Mouse (Mus musculus) heart, embryonic 11.5 days (tissue): ENCODE measurements at regions not wholly inside any gene's neighbourhood (a gene's known extent, or its start where the extent isn't known, plus 50 kb on each side); places are given as distances from the start of the nearest gene placed in this dataset.

Experiments used
- ATAC-seq: fragments of 200-750 bp; cut with Nextera tagmentation; replicated peaks from 2 replicates; pipeline ENCODE4 v1.8.0; 2017; ENCODE audit warnings: moderate library complexity; ENCODE audit not compliant: insufficient number of reproducible peaks, low FRiP score, low TSS enrichment
- H3K27ac ChIP-seq: fragments of 300-500 bp; sonication (generic); 2 replicates; pipeline ENCODE4 v1.5.1; 2014; ENCODE audit warnings: mild to moderate bottlenecking, low read depth, low read length
- H3K27me3 ChIP-seq: fragments of 300-500 bp; sonication (generic); 2 replicates; pipeline ENCODE4 v1.6.1; 2014; ENCODE audit warnings: mild to moderate bottlenecking, low read length, mixed read lengths; ENCODE audit not compliant: control insufficient read depth, insufficient read depth
- H3K36me3 ChIP-seq: fragments of 300-500 bp; sonication (generic); 2 replicates; pipeline ENCODE4 v1.6.1; 2014; ENCODE audit warnings: mild to moderate bottlenecking, low read length, moderate library complexity, mixed read lengths; ENCODE audit not compliant: control insufficient read depth, insufficient read depth
- H3K4me1 ChIP-seq: fragments of 300-500 bp; sonication (generic); 2 replicates; pipeline ENCODE4 v1.6.1; 2014; ENCODE audit warnings: low read length; ENCODE audit not compliant: control insufficient read depth, insufficient read depth
- H3K4me2 ChIP-seq: fragments of 300-500 bp; sonication (generic); 2 replicates; pipeline ENCODE4 v1.6.1; 2014; ENCODE audit warnings: mild to moderate bottlenecking, moderate library complexity
- H3K4me3 ChIP-seq: fragments of 300-500 bp; sonication (generic); 2 replicates; pipeline ENCODE4 v1.5.1; 2014; ENCODE audit warnings: low read depth, low read length
- H3K9ac ChIP-seq: fragments of 300-500 bp; sonication (generic); 2 replicates; pipeline ENCODE4 v1.6.1; 2014; ENCODE audit warnings: mild to moderate bottlenecking, low read depth, low read length, moderate library complexity
- H3K9me3 ChIP-seq: fragments of 300-500 bp; sonication (generic); replicated peaks from 2 replicates; pipeline ENCODE4 v1.6.1; 2016; ENCODE audit warnings: low read length; ENCODE audit not compliant: control insufficient read depth
- WGBS: fragments of 180-500 bp; shearing (Covaris S2); extraction: QIAGEN DNeasy Blood & Tissue Kit; methylation state at CpG from one replicate; pipeline ENCODE4 v1.1.7; 2014; ENCODE audit not compliant: insufficient replicate concordance; 5-methylcytosine and 5-hydroxymethylcytosine counted together

DNA sequence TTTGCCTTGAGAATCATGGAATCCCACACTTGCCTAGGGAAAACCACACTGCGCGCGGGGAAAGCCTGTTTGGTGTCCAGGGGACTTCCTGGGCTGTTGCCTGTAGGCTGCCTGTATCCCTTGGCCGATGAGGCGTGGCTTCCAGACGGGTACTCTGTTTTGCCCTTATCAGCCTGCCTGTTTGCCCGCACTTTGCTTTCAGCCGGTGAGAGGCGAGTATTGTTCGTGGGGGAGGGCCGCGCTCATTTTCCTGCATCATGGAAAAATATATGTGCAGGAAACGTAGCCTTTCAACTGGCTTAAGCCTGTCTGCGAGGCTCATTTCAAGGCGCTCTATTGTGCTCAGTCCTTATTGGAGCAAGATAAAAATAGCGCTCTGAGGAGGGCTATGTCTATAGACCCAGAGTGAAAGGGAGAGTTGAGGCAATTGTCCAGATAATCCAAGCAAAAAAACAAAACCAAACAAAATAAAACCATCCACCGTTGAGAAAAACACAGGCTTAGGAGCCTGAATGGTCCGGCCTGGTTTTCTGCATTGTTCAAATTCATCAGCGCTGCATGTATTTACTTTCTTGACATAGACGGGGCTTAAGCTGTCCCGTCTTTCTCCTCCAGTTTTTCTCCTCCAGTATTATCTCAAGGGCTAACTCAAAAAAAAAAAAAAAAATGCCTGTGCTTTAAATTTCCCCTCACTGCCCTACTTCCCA is 67.9 kb downstream of the Klf5 start:
- Histone ChIP-seq H3K4me3 (peak overlapping the region; percentile 14; the same call in 1 of the 2 replicates), H3K4me2 (peak overlapping the region; percentile 53), H3K9ac (peak overlapping the region; percentile 16; the same call in 1 of the 2 replicates), H3K27me3 (no peaks in the 10 kb centered on the region), H3K36me3 (no peaks in the 10 kb centered on the region), H3K9me3 (no peaks in the 10 kb centered on the region), H3K27ac (peak overlapping the region; percentile 50; the same call in 1 of the 2 replicates), H3K4me1 (peaks cover 8% of the 10 kb centered on the region; the same call in 1 of the 2 replicates)
- peak; percentile 67; the same call in 1 of the 2 replicates for ATAC-seq
- WGBS: 49% methylated on average over 21 of the region's 21 CpGs

DNA sequence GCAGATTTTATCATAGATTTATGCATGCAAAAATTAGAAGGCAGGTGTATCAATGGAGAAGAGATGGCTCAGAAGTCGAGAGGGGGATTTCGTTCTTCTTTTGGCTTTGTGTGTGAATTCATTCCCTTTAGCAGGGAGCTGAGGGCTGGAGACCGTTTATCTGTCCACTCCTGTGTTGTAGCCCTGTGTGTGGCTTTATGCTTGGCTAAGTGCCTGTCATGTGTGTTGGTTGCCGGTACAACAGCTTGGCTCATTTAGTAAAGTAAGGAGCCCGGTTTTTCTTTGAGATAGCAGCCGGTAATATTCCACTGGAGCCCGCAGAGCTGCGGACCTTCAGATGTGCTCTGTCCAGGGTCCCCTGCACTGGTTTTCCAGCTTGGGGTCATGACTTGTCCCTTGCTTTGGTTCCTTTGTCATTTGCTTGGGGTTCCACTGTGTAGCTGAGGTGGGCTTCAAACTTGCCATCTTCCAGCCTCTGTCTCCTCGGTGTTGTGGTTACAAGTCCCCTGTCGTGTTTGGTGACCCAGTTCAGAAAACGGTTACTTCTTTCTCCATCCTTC is 68.6 kb downstream of the Klf5 start:
- Histone ChIP-seq H3K27me3 (no peaks in the 10 kb centered on the region), H3K9me3 (no peaks in the 10 kb centered on the region), H3K27ac (no peak overlapping the region), H3K36me3 (no peaks in the 10 kb centered on the region), H3K9ac (no peak overlapping the region), H3K4me1 (peaks cover 8% of the 10 kb centered on the region; the same call in 1 of the 2 replicates), H3K4me2 (no peak overlapping the region), H3K4me3 (no peak overlapping the region)
- WGBS: 56% methylated on average over 11 of the region's 11 CpGs
- ATAC-seq: no peak

DNA sequence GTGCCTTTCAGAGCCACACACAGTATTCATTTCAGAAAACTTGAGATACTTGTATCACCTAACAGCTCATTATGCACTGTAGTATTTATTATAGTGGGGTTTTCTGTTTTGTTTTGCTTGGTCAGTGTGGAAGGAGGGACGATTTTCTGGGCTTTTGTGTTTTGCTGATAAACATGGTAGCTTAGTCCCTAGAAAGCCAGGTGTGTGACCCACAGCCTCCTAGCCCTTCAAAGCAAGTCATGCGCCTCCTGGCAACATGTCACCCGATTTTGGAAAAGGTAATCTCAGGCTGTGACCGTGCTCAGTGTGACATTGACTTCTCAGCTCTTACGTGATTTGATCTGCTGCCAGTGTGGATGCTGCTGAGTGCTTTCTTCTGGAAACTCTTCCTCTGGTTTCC is 70.9 kb downstream of the Klf5 start:
- no peaks in the 10 kb centered on the region for H3K9me3 ChIP-seq
- WGBS: 79% methylated on average over 5 of the region's 5 CpGs
- ATAC-seq: no peak
- H3K27me3 ChIP-seq: no peaks in the 10 kb centered on the region
- H3K36me3 ChIP-seq: no peaks in the 10 kb centered on the region
- no peak overlapping the region for H3K4me2 ChIP-seq
- H3K4me1 ChIP-seq: peaks cover 8% of the 10 kb centered on the region; the same call in 1 of the 2 replicates
- H3K9ac ChIP-seq: no peak overlapping the region
- H3K27ac ChIP-seq: no peak overlapping the region
- H3K4me3 ChIP-seq: no peak overlapping the region

DNA sequence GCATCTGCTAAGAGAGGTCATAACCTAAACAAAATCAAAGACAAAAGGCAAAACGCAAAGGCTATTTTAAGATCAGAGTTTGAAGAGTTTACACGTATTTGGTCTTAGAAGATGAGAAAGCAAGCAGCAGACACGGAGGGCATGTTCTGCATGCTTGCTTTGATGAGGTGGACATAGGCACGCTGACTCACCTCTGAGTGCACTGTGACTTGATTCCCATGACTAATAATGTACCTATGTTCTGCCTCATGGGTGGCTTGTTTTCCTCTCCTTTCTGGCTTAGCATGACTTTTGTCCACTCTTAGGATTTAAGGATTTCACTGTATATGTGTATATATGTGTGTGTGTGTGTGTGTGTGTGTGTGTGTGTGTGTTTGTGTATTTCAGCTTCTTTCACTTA is 75.2 kb downstream of the Klf5 start:
- H3K4me3 ChIP-seq: no peak overlapping the region
- no peak overlapping the region for H3K9ac ChIP-seq
- WGBS: 66% methylated on average over 4 of the region's 4 CpGs
- H3K9me3 ChIP-seq: no peaks in the 10 kb centered on the region
- H3K4me1 ChIP-seq: no peaks in the 10 kb centered on the region
- no peak overlapping the region for H3K27ac ChIP-seq
- no peak overlapping the region for H3K4me2 ChIP-seq
- no peak for ATAC-seq
- H3K36me3 ChIP-seq: no peaks in the 10 kb centered on the region
- no peaks in the 10 kb centered on the region for H3K27me3 ChIP-seq

- H3K4me3 ChIP-seq: no peak overlapping the region
- ATAC-seq: no peak
- no peaks in the 10 kb centered on the region for H3K9me3 ChIP-seq
- H3K9ac ChIP-seq: no peak overlapping the region
- no peaks in the 10 kb centered on the region for H3K27me3 ChIP-seq
- H3K27ac ChIP-seq: no peak overlapping the region
- H3K36me3 ChIP-seq: no peaks in the 10 kb centered on the region
- WGBS: 55% methylated on average over 5 of the region's 5 CpGs
- H3K4me1 ChIP-seq: no peaks in the 10 kb centered on the region
- no peak overlapping the region for H3K4me2 ChIP-seq
These were observed 76.6 kb downstream of the Klf5 start for GRCm38 (mm10) chr14:99375040-99375610.

GRCm38 (mm10) chr14:99376652-99377502 is 78.4 kb downstream of the Klf5 start:
- no peaks in the 10 kb centered on the region for H3K27me3 ChIP-seq
- H3K36me3 ChIP-seq: no peaks in the 10 kb centered on the region
- no peak for ATAC-seq
- H3K9ac ChIP-seq: no peak overlapping the region
- H3K9me3 ChIP-seq: no peaks in the 10 kb centered on the region
- H3K4me3 ChIP-seq: no peak overlapping the region
- H3K4me2 ChIP-seq: no peak overlapping the region
- no peak overlapping the region for H3K27ac ChIP-seq
- no peaks in the 10 kb centered on the region for H3K4me1 ChIP-seq
- WGBS: 72% methylated on average over 11 of the region's 11 CpGs

DNA sequence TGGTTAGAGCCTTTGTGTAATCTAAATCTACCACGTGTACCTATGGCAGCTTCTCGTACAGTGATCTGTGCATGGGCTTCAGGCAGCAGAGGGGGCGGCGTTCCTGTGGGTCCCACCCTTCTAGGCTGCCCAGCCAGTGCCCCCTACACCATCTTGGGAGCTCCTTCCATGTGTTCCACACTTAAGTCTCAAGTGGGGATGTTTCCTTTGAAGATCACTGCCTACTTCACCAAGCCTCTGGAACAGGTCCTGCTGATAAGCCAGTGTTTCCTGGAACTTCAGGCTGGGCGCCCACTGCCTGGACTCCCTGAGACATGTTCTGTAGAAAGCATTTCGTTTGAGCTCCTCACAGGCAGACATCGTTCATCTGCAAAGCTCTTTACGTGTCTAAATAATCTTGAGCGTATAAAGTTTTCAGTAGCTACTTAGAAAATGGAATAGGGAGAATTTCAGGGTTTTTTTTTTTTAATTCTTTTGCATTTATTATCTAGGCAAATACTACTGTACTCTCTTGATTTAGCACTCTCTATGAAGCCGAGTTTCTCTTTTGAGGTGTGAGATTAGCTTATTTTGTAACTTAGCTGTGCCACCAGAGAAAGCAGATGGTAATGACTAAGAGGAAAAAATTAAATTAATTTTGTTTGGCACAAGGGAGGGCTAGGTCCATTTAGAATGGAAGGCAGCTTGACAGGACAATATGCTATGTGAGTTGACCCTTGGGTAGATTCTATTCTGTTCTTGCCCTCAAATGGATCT is 82.9 kb downstream of the Klf5 start:
- 74% methylated on average over 10 of the region's 10 CpGs for WGBS
- Histone ChIP-seq H3K27ac (no peak overlapping the region), H3K4me3 (no peak overlapping the region)

GRCm38 (mm10) chr14:99382051-99382450 is 83.6 kb downstream of the Klf5 start:
- no peaks in the 10 kb centered on the region for H3K27me3 ChIP-seq
- no peak overlapping the region for H3K27ac ChIP-seq
- no peaks in the 10 kb centered on the region for H3K4me1 ChIP-seq
- H3K9ac ChIP-seq: no peak overlapping the region
- H3K9me3 ChIP-seq: no peaks in the 10 kb centered on the region
- 60% methylated on average over 5 of the region's 5 CpGs for WGBS
- H3K4me3 ChIP-seq: no peak overlapping the region
- no peak for ATAC-seq
- H3K36me3 ChIP-seq: no peaks in the 10 kb centered on the region
- no peak overlapping the region for H3K4me2 ChIP-seq

More for the DNA sequence above, 82.9 kb downstream of the Klf5 start:
- H3K4me1 ChIP-seq: no peaks in the 10 kb centered on the region
- H3K9ac ChIP-seq: no peak overlapping the region
- no peaks in the 10 kb centered on the region for H3K36me3 ChIP-seq
- no peak overlapping the region for H3K4me2 ChIP-seq
- no peaks in the 10 kb centered on the region for H3K27me3 ChIP-seq
- no peak for ATAC-seq
- H3K9me3 ChIP-seq: no peaks in the 10 kb centered on the region
